Mouse (Mus musculus) liver, embryonic 13.5 days (tissue): ENCODE data around the gene Dhx32. TPM values are rescaled to one million over a fixed set of nuclear protein-coding genes. Genes with fewer than 3 reads are reported as not detected.

Experiments used
- ATAC-seq: fragments of 200-750 bp; cut with Nextera tagmentation; 2 replicates; pipeline ENCODE4 v1.8.0; 2017; ENCODE audit warnings: low read depth, mild to moderate bottlenecking, moderate number of reproducible peaks, moderate library complexity
- DNase-seq: peaks from one replicate; pipeline ENCODE4 v3.0.0; 2022
- H3K27ac ChIP-seq: fragments of 300-500 bp; sonication (generic); 2 replicates; pipeline ENCODE4 v1.5.1; 2015; ENCODE audit warnings: moderate library complexity, mild to moderate bottlenecking, inconsistent platforms
- H3K27me3 ChIP-seq: fragments of 300-500 bp; sonication (generic); 2 replicates; pipeline ENCODE4 v1.6.1; 2015; ENCODE audit warnings: mild to moderate bottlenecking, inconsistent platforms
- H3K36me3 ChIP-seq: fragments of 300-500 bp; sonication (generic); 2 replicates; pipeline ENCODE4 v1.6.1; 2015; ENCODE audit warnings: mild to moderate bottlenecking, inconsistent platforms
- H3K4me1 ChIP-seq: fragments of 300-500 bp; sonication (generic); replicated peaks from 2 replicates; pipeline ENCODE4 v1.6.1; 2015; ENCODE audit warnings: inconsistent platforms
- H3K4me2 ChIP-seq: fragments of 300-500 bp; sonication (generic); 2 replicates; pipeline ENCODE4 v1.6.1; 2015; ENCODE audit warnings: inconsistent platforms, mild to moderate bottlenecking, moderate library complexity
- H3K4me3 ChIP-seq: fragments of 300-500 bp; sonication (generic); replicated peaks from 2 replicates; pipeline ENCODE4 v1.5.1; 2015; ENCODE audit warnings: mild to moderate bottlenecking, inconsistent platforms
- H3K9ac ChIP-seq: fragments of 300-500 bp; sonication (generic); 2 replicates; pipeline ENCODE4 v1.6.1; 2015; ENCODE audit warnings: mild to moderate bottlenecking, inconsistent platforms
- H3K9me3 ChIP-seq: fragments of 300-500 bp; sonication (generic); replicated peaks from 2 replicates; pipeline ENCODE4 v1.6.1; 2016; ENCODE audit warnings: inconsistent platforms
- WGBS: fragments of 180-500 bp; shearing (Covaris S2); methylation state at CpG from one replicate; pipeline ENCODE4 v1.1.7; 2015; ENCODE audit not compliant: insufficient replicate concordance; 5-methylcytosine and 5-hydroxymethylcytosine counted together
- polyA plus RNA-seq: library from polyadenylated mRNA; unstranded; fragments of >200 nt; fragmentation: Nextera tagmentation; extraction: Ambion mirVana; gene quantifications from 2 replicates; pipeline ENCODE4 v1.2.1, GENCODE M21; 2015

Dhx32 gene
- polyA plus RNA-seq, 1 experiment from 2014 or later = 13.1 TPM

- H3K4me2 ChIP-seq = no peak overlapping the region
- H3K4me3 ChIP-seq = no peak overlapping the region
- 84% methylated on average over 6 of the region's 6 CpGs for WGBS
- no peak overlapping the region for H3K27ac ChIP-seq
- no peak overlapping the region for H3K9ac ChIP-seq
- 0 out of 2 replicates have a peak, but pooled peaks have one; percentile 29 for ATAC-seq
- no peak for DNase-seq
- no peaks in the 10 kb centered on the region for H3K27me3 ChIP-seq
- no peaks in the 10 kb centered on the region for H3K4me1 ChIP-seq
- H3K36me3 ChIP-seq = peaks cover 56% of the 10 kb centered on the region
- H3K9me3 ChIP-seq = peaks cover 4% of the 10 kb centered on the region; the same call in 1 of the 2 replicates
Measured at GRCm38 (mm10) chr7:133684701-133685100, 97.8 kb downstream of the Dhx32 start.

DNA sequence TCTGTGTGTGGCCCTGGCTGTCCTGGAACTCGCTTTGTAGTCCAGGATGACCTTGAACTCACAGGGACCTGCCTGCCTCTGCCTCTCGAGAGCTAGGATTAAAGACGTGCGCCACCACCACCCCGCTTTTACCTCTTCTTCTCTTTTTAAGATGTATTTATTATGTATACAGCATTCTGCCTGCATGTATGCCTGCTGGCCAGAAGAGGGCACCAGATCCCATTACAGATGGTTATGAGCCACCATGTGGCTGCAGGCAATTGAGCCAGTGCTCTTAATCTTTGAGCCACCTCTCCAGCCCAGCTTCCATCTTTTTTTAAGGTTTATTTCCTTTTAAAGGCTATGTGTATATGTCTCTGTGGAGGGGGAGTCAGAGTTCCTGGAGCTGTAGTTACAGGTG is 98.4 kb downstream of the Dhx32 start:
- Histone ChIP-seq H3K27me3 (no peaks in the 10 kb centered on the region), H3K4me3 (no peak overlapping the region), H3K9me3 (0 out of 2 replicates have a peak, but pooled peaks cover 4% of the 10 kb centered on the region), H3K27ac (no peak overlapping the region), H3K4me2 (no peak overlapping the region), H3K4me1 (no peaks in the 10 kb centered on the region), H3K9ac (no peak overlapping the region), H3K36me3 (peaks cover 50% of the 10 kb centered on the region)
- 71% methylated on average over 5 of the region's 5 CpGs for WGBS
- ATAC-seq = 0 out of 2 replicates have a peak, but pooled peaks have one; percentile 17
- DNase-seq = no peak

DNA sequence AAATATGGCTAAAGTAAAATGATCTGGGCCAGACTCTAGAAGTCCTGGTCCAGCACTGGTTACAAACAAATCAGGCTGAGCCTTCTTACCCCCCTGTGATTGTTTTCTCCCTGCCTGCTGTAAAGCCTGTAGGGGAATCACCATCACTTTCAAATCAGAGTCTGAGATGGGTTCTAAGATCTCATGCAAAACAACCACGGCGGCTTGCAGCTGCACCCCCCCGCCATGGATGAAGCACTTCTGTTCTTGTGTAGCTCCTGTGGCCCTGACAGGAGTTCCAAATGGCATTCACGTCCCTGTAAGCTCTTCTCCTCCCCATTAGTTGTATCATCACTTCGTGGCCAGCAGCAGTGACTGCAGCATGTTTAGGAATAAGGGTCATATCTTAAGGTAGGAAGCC is 98.9 kb downstream of the Dhx32 start:
- Histone ChIP-seq H3K4me2 (no peak overlapping the region), H3K27me3 (no peaks in the 10 kb centered on the region), H3K27ac (no peak overlapping the region), H3K9me3 (0 out of 2 replicates have a peak, but pooled peaks cover 4% of the 10 kb centered on the region), H3K9ac (no peak overlapping the region), H3K36me3 (peaks cover 45% of the 10 kb centered on the region), H3K4me3 (no peak overlapping the region), H3K4me1 (no peaks in the 10 kb centered on the region)
- 55% methylated on average over 5 of the region's 5 CpGs for WGBS
- no peak for ATAC-seq
- DNase-seq = no peak

- no peaks in the 10 kb centered on the region for H3K4me1 ChIP-seq
Measured at GRCm38 (mm10) chr7:133679961-133680360, 102.6 kb downstream of the Dhx32 start, which contains the start of gene Mmp21. Gene Mmp21, minus strand, starts transcription at chr7:133680061.

DNA sequence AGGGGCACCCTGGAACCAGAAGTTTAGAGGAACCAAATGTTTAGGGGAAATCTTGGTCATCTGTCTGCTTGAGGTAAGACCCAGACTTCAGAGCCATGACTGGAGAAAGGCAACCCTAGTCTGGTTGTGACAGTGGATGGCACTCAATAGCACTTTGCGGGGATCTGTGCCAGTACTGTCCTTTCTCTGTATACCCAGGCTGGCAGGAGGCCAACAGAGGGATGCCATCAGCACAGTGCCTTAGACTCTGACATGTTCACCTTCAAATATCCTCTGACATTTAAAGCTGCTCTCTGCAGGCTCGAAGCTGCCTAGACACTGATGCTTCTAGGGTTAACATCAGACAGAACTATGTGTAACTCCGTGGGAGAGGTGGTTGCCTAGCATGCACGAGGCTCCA is 103.1 kb downstream of the Dhx32 start:
- no peaks in the 10 kb centered on the region for H3K4me1 ChIP-seq
- H3K36me3 ChIP-seq = peaks cover 3% of the 10 kb centered on the region
- no peak overlapping the region for H3K27ac ChIP-seq
- no peak overlapping the region for H3K4me2 ChIP-seq
- H3K9me3 ChIP-seq = 0 out of 2 replicates have a peak, but pooled peaks cover 2% of the 10 kb centered on the region
- DNase-seq = no peak
- 59% methylated on average over 4 of the region's 4 CpGs for WGBS
- no peak overlapping the region for H3K4me3 ChIP-seq
- H3K9ac ChIP-seq = no peak overlapping the region
- no peaks in the 10 kb centered on the region for H3K27me3 ChIP-seq
- ATAC-seq = no peak

More at GRCm38 (mm10) chr7:133679961-133680360, 102.6 kb downstream of the Dhx32 start, which contains the start of gene Mmp21:
- WGBS = 88% methylated on average over 3 of the region's 3 CpGs
- Histone ChIP-seq H3K4me2 (no peak within 1 kb of the TSS), H3K9ac (no peak within 1 kb of the TSS), H3K4me3 (no peak within 1 kb of the TSS), H3K9me3 (0 out of 2 replicates have a peak, but pooled peaks cover 4% of the 10 kb centered on the region), H3K27ac (no peak within 1 kb of the TSS), H3K27me3 (no peaks in the 10 kb centered on the region), H3K36me3 (peaks cover 8% of the 10 kb centered on the region)
- ATAC-seq = no peak
- DNase-seq = no peak

DNA sequence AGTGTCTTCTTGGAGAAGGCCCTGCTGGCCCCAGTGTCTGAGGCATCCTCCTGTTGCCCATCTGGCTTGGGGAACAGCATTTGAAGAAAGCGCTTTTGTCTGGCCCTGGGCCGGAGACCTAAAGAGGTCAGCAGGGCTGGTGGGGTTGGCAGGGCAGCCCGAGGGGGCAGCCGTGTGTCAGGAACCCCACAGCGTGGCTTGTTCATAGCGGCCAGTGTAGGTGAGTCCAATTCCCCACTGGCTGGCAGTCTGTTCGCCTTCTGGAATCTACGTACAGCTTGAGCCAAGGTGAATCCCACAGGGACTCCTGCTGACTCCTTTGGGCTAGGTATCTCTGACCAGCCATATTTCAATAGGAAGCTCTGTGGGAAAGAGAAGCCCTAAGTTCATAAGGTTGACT is 103.8 kb downstream of the Dhx32 start:
- H3K27me3 ChIP-seq = no peaks in the 10 kb centered on the region
- no peak overlapping the region for H3K4me3 ChIP-seq
- no peak overlapping the region for H3K9ac ChIP-seq
- no peak overlapping the region for H3K4me2 ChIP-seq
- no peak overlapping the region for H3K27ac ChIP-seq
- H3K4me1 ChIP-seq = no peaks in the 10 kb centered on the region
- ATAC-seq (no peak), DNase-seq (no peak)
- WGBS = 93% methylated on average over 8 of the region's 8 CpGs
- peaks cover 4% of the 10 kb centered on the region; the same call in 1 of the 2 replicates for H3K36me3 ChIP-seq
- no peaks in the 10 kb centered on the region for H3K9me3 ChIP-seq

DNA sequence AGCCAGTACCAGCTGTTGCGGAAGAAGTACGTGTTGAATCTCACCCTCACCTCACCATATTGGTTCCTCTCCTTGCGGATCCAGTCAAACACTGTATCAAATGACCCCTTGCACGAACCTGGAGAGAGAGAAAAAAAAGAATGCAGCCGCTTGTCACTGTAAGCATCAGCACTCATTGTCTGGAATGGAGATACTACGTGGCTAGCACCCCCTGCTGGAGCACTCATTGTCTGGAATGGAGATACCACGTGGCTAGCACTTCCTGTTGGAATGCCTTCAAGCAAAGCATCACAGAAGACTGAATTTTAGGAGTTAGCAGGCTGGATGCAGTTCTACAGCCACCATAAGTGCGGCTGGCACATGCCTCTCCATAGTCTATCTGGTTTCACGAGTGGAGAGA is 106.5 kb downstream of the Dhx32 start:
- WGBS = 67% methylated on average over 9 of the region's 9 CpGs
- Histone ChIP-seq H3K4me1 (no peaks in the 10 kb centered on the region), H3K27me3 (no peaks in the 10 kb centered on the region), H3K9ac (no peak overlapping the region), H3K27ac (no peak overlapping the region), H3K4me2 (no peak overlapping the region), H3K9me3 (no peaks in the 10 kb centered on the region), H3K4me3 (no peak overlapping the region), H3K36me3 (peaks cover 29% of the 10 kb centered on the region)
- no peak for DNase-seq
- ATAC-seq = no peak

Other genes with a start within 250 kb of the Dhx32 start
- gene Tex36, start 180.6 kb downstream of the Dhx32 start, polyA plus RNA-seq = not detected in 2 replicates
- gene Edrf1, start 145.2 kb downstream of the Dhx32 start, polyA plus RNA-seq = 10.7 and 13.8 TPM in 2 replicates
- gene Mmp21, start 102.7 kb downstream of the Dhx32 start, polyA plus RNA-seq = 0.09 TPM in 1 of 2 replicates, not detected in the other
- gene Bccip, start 73.4 kb downstream of the Dhx32 start, polyA plus RNA-seq = 121 and 142 TPM in 2 replicates
- gene Uros, start 72.7 kb downstream of the Dhx32 start, polyA plus RNA-seq = 184 and 196 TPM in 2 replicates
- gene Fank1, start 5.9 kb downstream of the Dhx32 start, polyA plus RNA-seq = not detected in 2 replicates